Mouse (Mus musculus) layer of hippocampus, adult 8-10 months (tissue): ENCODE measurements around the gene Usp44. TPM values are rescaled to one million over a fixed set of nuclear protein-coding genes. Genes with fewer than 3 reads are reported as not detected.

Experiments
- total RNA-seq, 4 experiments: library from RNA; stranded (reverse); gene quantifications; 2 replicates each; pipeline ENCODE4 v1.2.4; 2022

Usp44 gene
- total RNA-seq, 4 experiments from 2014 or later = not detected

Other genes with a start within 250 kb of the Usp44 start
- gene Snrpf, start 241.8 kb upstream of the Usp44 start, total RNA-seq = 10 to 100 TPM in 2 of 4 experiments, 1 to 10 TPM in 2; 6.6 to 13.3 (median 10.9) TPM
- 1 to 10 TPM; 6.3 to 7.9 (median 7.3) TPM for gene Ntn4, start 190.9 kb upstream of the Usp44 start, total RNA-seq
- 100 to 1,000 TPM; 105 to 123 (median 120) TPM for gene Metap2, start 65.5 kb downstream of the Usp44 start, total RNA-seq
- gene Vezt, start 204.3 kb downstream of the Usp44 start, total RNA-seq = 10 to 100 TPM; 58.6 to 84.9 (median 69.7) TPM
- gene Fgd6, start 204.4 kb downstream of the Usp44 start, total RNA-seq = 10 to 100 TPM in 2 of 4 experiments, 1 to 10 TPM in 2; 7.7 to 12.2 (median 10.2) TPM